Mouse (Mus musculus) urinary bladder, postnatal 4 days (tissue): ENCODE data around the gene Ensa.
"Not testable (repeated sequence)": the region's sequence is repeated elsewhere in the genome, so short reads cannot be mapped to it uniquely, and the experiment has no call there.

Source experiments
- DNase-seq, 2 experiments: peaks; one replicate each; pipeline ENCODE4 v3.0.0; 2021 to 2022; ENCODE audit warnings: low spot score in 2 of 2

The Ensa gene

DNA sequence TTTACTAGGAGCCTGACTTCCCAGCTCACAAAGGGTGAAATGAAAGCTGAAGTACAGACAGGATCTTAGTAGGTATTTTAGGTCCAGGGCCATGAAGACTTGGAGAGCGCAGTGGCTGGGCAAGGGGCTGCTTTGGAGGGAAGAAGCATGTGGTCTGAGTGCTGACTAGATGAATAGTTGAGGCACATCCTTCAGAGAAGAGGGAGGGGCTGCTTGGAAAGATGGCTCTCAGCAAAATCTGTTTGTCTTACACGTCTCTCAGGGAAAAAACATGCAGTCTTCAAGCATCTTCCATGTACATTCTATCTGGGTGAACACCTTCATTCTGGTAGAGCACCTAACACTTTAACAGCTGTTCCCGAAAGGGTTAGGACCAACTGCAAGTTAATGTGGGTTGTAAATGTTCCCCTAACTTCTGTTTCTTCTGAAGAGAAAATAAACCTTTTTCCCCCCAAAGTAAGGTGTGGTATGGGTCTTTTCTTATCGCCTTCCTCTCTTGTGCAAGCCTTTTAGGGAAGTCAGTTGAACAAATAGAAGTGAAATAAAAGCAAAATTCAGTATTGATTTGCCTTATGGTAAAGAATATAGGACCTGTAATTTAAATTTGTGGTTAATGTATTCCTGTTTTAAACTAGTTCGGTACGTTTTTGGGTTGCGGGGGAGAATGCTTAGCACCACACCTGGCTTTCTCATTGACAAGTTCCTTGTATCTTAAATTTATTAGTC is 38.1 kb downstream of the Ensa start:
- no peak for DNase-seq

- DNase-seq = no peak
These were observed 38.7 kb downstream of the Ensa start for GRCm38 (mm10) chr3:95663486-95663885.

- DNase-seq = no peak
These were observed 39.3 kb downstream of the Ensa start for GRCm38 (mm10) chr3:95663969-95664608.

- no peak for DNase-seq
These were observed 40.2 kb downstream of the Ensa start for GRCm38 (mm10) chr3:95664940-95665352.

- peak in 1 of 2 experiments; percentile 66 for DNase-seq
These were observed 41.5 kb downstream of the Ensa start for GRCm38 (mm10) chr3:95666124-95666844.

- no peak for DNase-seq
These were observed 42.7 kb downstream of the Ensa start for GRCm38 (mm10) chr3:95667521-95667920.

DNA sequence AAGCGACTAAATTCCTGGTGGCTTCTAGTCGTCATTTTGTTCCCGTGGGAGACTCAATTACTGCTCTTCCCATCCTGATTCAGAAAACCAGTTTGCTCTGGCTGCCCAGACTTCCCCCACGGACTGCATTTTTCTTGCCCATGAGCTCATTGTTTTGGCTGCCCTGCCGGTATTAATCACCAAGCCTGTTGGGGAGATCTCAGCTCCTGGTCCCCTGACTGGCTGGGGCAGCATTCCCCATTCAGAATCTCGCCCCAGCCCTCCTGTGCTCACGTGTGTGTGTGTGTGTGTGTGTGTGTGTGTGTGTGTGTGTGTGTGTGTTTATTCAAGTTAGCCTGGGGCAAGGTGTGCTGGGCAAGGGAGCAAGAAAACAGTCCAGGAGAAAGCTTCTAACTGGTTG is 43.2 kb downstream of the Ensa start:
- peak; percentile 60 to 69 for DNase-seq

- DNase-seq = no peak
These were observed 44.0 kb downstream of the Ensa start for GRCm38 (mm10) chr3:95668589-95669308.

- DNase-seq = no peak
These were observed 44.5 kb downstream of the Ensa start for GRCm38 (mm10) chr3:95669309-95669665.

DNA sequence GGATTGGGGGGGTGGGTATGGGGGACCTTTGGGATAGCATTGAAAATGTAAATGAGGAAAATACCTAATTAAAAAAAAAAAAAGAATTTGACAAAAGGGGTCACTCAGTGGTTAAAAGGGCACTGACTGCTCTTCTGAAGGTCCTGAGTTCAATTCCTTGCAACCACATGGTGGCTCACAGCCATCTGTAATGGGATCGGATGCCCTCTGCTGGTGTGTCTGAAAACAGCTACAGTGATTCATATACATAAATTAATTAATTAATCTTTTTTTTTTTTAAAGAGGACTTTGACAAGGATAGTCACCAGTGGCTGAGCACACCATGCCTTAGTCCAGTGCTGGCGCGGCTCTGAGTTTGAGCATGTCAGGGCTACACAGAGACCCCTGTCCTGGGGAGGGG is 45.6 kb downstream of the Ensa start:
- DNase-seq = not testable (repeated sequence)

GRCm38 (mm10) chr3:95671201-95671600 is 46.4 kb downstream of the Ensa start:
- no peak for DNase-seq

DNA sequence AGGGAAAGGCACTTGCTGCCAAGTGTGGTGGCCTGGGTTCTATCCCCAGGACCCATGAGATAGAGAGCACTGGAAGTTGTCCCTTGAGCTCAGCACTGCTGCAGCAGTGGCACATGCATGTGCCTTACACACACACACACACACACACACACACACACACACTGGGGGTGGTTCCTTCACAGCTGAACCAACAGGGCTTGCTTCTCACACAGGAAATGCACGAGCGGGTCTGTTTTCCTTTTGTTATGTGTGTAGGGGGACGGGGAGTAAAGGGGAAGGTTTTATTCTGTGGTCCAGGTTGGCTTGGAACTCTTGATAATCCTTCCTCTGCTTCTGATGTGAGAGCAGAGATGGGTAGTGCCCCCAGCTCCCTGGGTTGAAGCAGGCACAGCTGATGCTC is 47.7 kb downstream of the Ensa start:
- no peak for DNase-seq

GRCm38 (mm10) chr3:95672861-95673706 is 48.3 kb downstream of the Ensa start:
- DNase-seq = no peak

- peak in 1 of 2 experiments; percentile 38 for DNase-seq
These were observed 49.0 kb downstream of the Ensa start for GRCm38 (mm10) chr3:95673707-95674211.

GRCm38 (mm10) chr3:95674236-95674635 is 49.4 kb downstream of the Ensa start:
- peak; percentile 71 to 78 for DNase-seq

GRCm38 (mm10) chr3:95674812-95675211 is 50.0 kb downstream of the Ensa start:
- no peak for DNase-seq

GRCm38 (mm10) chr3:95675301-95676092 is 50.7 kb downstream of the Ensa start:
- DNase-seq = peak; percentile 74 to 80

GRCm38 (mm10) chr3:95676745-95677419 is 52.1 kb downstream of the Ensa start:
- DNase-seq = peak; percentile 64 to 83

DNA sequence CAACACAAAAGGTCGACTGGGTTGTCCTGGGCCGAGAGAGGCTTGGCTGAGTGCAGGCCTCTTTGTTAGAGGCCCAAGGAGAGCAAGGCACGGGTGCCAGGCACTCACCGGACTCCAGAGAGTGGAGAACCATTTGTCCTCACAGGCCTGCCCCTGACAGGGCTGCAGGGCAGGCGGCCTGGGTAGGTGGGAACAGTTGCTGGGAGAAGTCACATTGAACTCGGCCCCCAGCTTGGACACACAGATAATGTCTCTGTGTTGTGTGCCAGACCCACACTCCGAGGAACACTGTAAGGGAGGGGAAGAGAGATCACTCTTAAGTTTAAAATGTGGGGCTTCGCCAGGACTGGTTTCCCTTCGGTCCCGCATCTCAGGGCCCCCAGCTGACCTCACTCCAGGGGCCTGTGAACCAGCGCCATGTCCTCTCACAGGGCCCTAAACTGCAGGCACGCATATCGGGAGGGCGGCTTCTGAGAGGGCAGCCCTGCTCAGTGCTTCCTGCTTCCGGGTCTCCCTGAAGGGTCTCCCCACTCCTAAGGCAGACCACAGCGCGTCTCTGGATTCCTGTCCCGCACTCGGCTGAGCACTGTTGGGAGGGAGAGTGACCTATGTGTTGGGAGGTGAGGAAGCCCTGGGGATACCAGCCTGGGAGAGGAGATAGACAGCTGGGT is 52.8 kb downstream of the Ensa start:
- no peak for DNase-seq
